Mouse (Mus musculus): ENCODE measurements around the gene Homer2.

DNA sequence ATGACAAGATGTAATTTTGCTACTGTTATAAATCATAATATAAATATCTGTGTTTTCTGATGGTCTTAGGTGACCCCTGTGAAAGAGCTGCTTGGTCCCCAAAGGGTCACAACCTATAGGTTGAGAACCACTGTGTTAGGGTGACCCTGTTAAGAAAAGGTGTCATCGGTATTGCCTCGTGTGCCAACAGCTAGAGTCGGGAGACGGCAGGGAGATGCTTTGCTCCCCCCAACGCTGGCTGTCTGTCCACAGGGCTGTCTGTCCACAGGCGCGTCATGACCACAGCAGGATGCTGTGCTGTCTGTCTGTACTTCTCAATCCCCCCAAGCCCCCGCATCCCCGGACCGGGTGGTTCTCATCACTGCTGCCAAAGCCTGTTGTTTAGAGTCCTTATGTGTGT is 131.7 kb downstream of the Homer2 start:
- TF ChIP-seq CTCF (conservative IDR thresholded peaks at IDR 0.05 in 1 of 2, IDR thresholded peaks at IDR 0.05 in 1 of 2; ENCODE audit: low read depth in 2 of 2, low read length in 2 of 2) (no peak), MXI1 (IDR thresholded peaks at IDR 0.05; ENCODE audit: low read depth, low read length) (no peak), HCFC1 (IDR thresholded peaks at IDR 0.05; ENCODE audit: low read depth, low read length) (no peak), USF1 (IDR thresholded peaks at IDR 0.05; ENCODE audit: low read depth, low read length) (no peak), EP300 (IDR thresholded peaks at IDR 0.05; ENCODE audit: low read length) (no peak), E2F4 (IDR thresholded peaks at IDR 0.05; ENCODE audit: insufficient replicate concordance, low read depth, low read length) (no peak), POLR2A (IDR thresholded peaks at IDR 0.05; ENCODE audit: low read depth, low read length) (no peak)
